Mouse (Mus musculus) thymus, adult 2 months (tissue): ENCODE data around the gene Fzd2.

ENCODE experiments used
- CTCF ChIP-seq: fragments of 200-500 bp; IDR thresholded peaks from 2 replicates; pipeline ENCODE4 v1.5.1; 2012; ENCODE audit warnings: mild to moderate bottlenecking, control low read depth, low read length, moderate library complexity, borderline replicate concordance; ENCODE audit not compliant: control insufficient read depth, poor library complexity, insufficient read depth; ENCODE audit errors: extremely low read depth
- POLR2A ChIP-seq: fragments of 200-500 bp; IDR thresholded peaks from 2 replicates; pipeline ENCODE4 v1.6.1; 2012; ENCODE audit warnings: mild to moderate bottlenecking, low read length, control low read depth, moderate library complexity; ENCODE audit not compliant: control insufficient read depth, poor library complexity, insufficient read depth; ENCODE audit errors: extremely low read depth

GRCm38 (mm10) chr11:102610675-102611316, 6.6 kb downstream of the Fzd2 start:
- TF ChIP-seq CTCF (no peak), POLR2A (no peak)
